Comparison of ENCODE assay signal across 19 mouse cellular contexts in genomic region chr2:93250611-93251010, GRCm38 (mm10).
DNase-seq lines count a peak whose midpoint lies in the region; ATAC-seq lines count a peak whose summit lies in the region.
"Had no signal": no experiment of that assay in that cellular context is flagged by ENCODE, and none has a peak within 500 bp of the region (broad histone marks: within the 10 kb centered on the region; RNA-seq: fewer than 3 reads in every experiment).

No protein-coding gene starts in this region.

- peaks cover 14% of the 10 kb centered on the region; the same call in 1 of the 2 replicates for H3K4me1 ChIP-seq in forebrain, embryonic 11.5 days (replicated peaks; ENCODE audit: control insufficient read depth, insufficient read depth, low read length)
- peaks cover 45% of the 10 kb centered on the region for H3K4me1 ChIP-seq in forebrain, embryonic 15.5 days
- H3K4me1 ChIP-seq in neural tube, embryonic 13.5 days (replicated peaks): peaks cover 84% of the 10 kb centered on the region
- peaks cover 67% of the 10 kb centered on the region for H3K4me1 ChIP-seq in neural tube, embryonic 15.5 days
- peaks cover 64% of the 10 kb centered on the region for H3K4me1 ChIP-seq in midbrain, embryonic 13.5 days (replicated peaks)

- no peak overlapping the region for H3K9ac ChIP-seq in forebrain, embryonic 11.5 days (ENCODE audit: low read length)
- H3K9ac ChIP-seq in forebrain, embryonic 15.5 days (replicated peaks): no peak overlapping the region
- H3K9ac ChIP-seq in neural tube, embryonic 13.5 days: no peak overlapping the region
- H3K9ac ChIP-seq in neural tube, embryonic 15.5 days (replicated peaks): no peak overlapping the region
- no peak overlapping the region for H3K9ac ChIP-seq in midbrain, embryonic 13.5 days (replicated peaks)
- H3K9ac ChIP-seq: hindbrain, embryonic 14.5 days had no signal

- 0 out of 2 replicates have a peak, but pooled peaks have one; percentile 22 for ATAC-seq in forebrain, embryonic 11.5 days (replicated peaks; ENCODE audit: low FRiP score)
- no peak for ATAC-seq in forebrain, embryonic 15.5 days (replicated peaks)
- no peak for ATAC-seq in neural tube, embryonic 13.5 days (ENCODE audit: low read depth)
- no peak for ATAC-seq in neural tube, embryonic 15.5 days (ENCODE audit: low FRiP score)
- ATAC-seq in midbrain, embryonic 13.5 days: peak; percentile 31
- ATAC-seq: intestine, embryonic 16.5 days had no signal

- no peak overlapping the region for H3K4me2 ChIP-seq in forebrain, embryonic 11.5 days (ENCODE audit: low read depth, low read length, severe bottlenecking)
- H3K4me2 ChIP-seq in forebrain, embryonic 15.5 days (replicated peaks): no peak overlapping the region
- no peak overlapping the region for H3K4me2 ChIP-seq in neural tube, embryonic 13.5 days
- H3K4me2 ChIP-seq in neural tube, embryonic 15.5 days: no peak overlapping the region
- no peak overlapping the region for H3K4me2 ChIP-seq in midbrain, embryonic 13.5 days (replicated peaks)
- H3K4me2 ChIP-seq: hindbrain, embryonic 14.5 days had no signal

- 64% methylated on average over 7 of the region's 7 CpGs for WGBS in forebrain, embryonic 11.5 days
- WGBS in forebrain, embryonic 15.5 days: 52% methylated on average over 7 of the region's 7 CpGs
- 71% methylated on average over 7 of the region's 7 CpGs for WGBS in neural tube, embryonic 13.5 days
- 74% methylated on average over 7 of the region's 7 CpGs for WGBS in neural tube, embryonic 15.5 days
- 39% methylated on average over 7 of the region's 7 CpGs for WGBS in midbrain, embryonic 13.5 days

- no peak overlapping the region for H3K27ac ChIP-seq in forebrain, embryonic 11.5 days (ENCODE audit: low read depth, low read length)
- H3K27ac ChIP-seq in forebrain, embryonic 15.5 days (replicated peaks): no peak overlapping the region
- peak overlapping the region; percentile 89; the same call in 1 of the 2 replicates for H3K27ac ChIP-seq in neural tube, embryonic 13.5 days (replicated peaks)
- no peak overlapping the region for H3K27ac ChIP-seq in neural tube, embryonic 15.5 days (replicated peaks)
- H3K27ac ChIP-seq in midbrain, embryonic 13.5 days: peak overlapping the region; percentile 69; the same call in 1 of the 2 replicates
- H3K27ac ChIP-seq: embryonic facial prominence, embryonic 10.5 days; gastrocnemius, adult 2 months; hindbrain, embryonic 14.5 days had no signal

- no peak for DNase-seq in forebrain, embryonic 11.5 days (ENCODE audit: low spot score)
- no peak for DNase-seq in gastrocnemius, postnatal 10 days
- DNase-seq in urinary bladder, postnatal 36 days (ENCODE audit: low spot score in 2 of 2): no peak
- no peak for DNase-seq in frontal cortex, postnatal 14 days (ENCODE audit: low spot score in 2 of 2)
- DNase-seq: adrenal gland, postnatal 10 days; cerebellum, adult 11-12 months; cerebellum, adult 9-10 months; cerebellum, postnatal 25 days; gastrocnemius, adult 2 months; gastrocnemius, postnatal 36 days; heart, adult 11 months; heart, postnatal 10 days had no signal

- no peaks in the 10 kb centered on the region for H3K9me3 ChIP-seq in forebrain, embryonic 11.5 days (ENCODE audit: control insufficient read depth, low read length)
- H3K9me3 ChIP-seq in forebrain, embryonic 15.5 days: no peaks in the 10 kb centered on the region
- H3K9me3 ChIP-seq in neural tube, embryonic 13.5 days: no peaks in the 10 kb centered on the region
- no peaks in the 10 kb centered on the region for H3K9me3 ChIP-seq in neural tube, embryonic 15.5 days (replicated peaks)
- 0 out of 2 replicates have a peak, but pooled peaks cover 3% of the 10 kb centered on the region for H3K9me3 ChIP-seq in midbrain, embryonic 13.5 days
- H3K9me3 ChIP-seq: embryonic facial prominence, embryonic 10.5 days had no signal

- no peak overlapping the region for H3K4me3 ChIP-seq in forebrain, embryonic 11.5 days (ENCODE audit: low read depth, low read length)
- no peak overlapping the region for H3K4me3 ChIP-seq in forebrain, embryonic 15.5 days
- H3K4me3 ChIP-seq in neural tube, embryonic 13.5 days: no peak overlapping the region
- no peak overlapping the region for H3K4me3 ChIP-seq in neural tube, embryonic 15.5 days (replicated peaks)
- no peak overlapping the region for H3K4me3 ChIP-seq in midbrain, embryonic 13.5 days (replicated peaks)
- H3K4me3 ChIP-seq: embryonic facial prominence, embryonic 10.5 days; gastrocnemius, adult 2 months had no signal

- no peaks in the 10 kb centered on the region for H3K36me3 ChIP-seq in forebrain, embryonic 11.5 days (ENCODE audit: control insufficient read depth, insufficient read depth, low read length)
- no peaks in the 10 kb centered on the region for H3K36me3 ChIP-seq in forebrain, embryonic 15.5 days
- H3K36me3 ChIP-seq in neural tube, embryonic 13.5 days: no peaks in the 10 kb centered on the region
- no peaks in the 10 kb centered on the region for H3K36me3 ChIP-seq in neural tube, embryonic 15.5 days
- H3K36me3 ChIP-seq in midbrain, embryonic 13.5 days: no peaks in the 10 kb centered on the region
- H3K36me3 ChIP-seq: embryonic facial prominence, embryonic 10.5 days had no signal

- no peaks in the 10 kb centered on the region for H3K27me3 ChIP-seq in forebrain, embryonic 11.5 days (ENCODE audit: control insufficient read depth, insufficient read depth, low read length)
- no peaks in the 10 kb centered on the region for H3K27me3 ChIP-seq in forebrain, embryonic 15.5 days
- H3K27me3 ChIP-seq in neural tube, embryonic 13.5 days: no peaks in the 10 kb centered on the region
- H3K27me3 ChIP-seq in neural tube, embryonic 15.5 days (replicated peaks): no peaks in the 10 kb centered on the region
- no peaks in the 10 kb centered on the region for H3K27me3 ChIP-seq in midbrain, embryonic 13.5 days

Comparison
In these comparisons a context has a peak if more than half of its experiments do, and no peak if none do; other contexts are left out.
1. ATAC-seq: peak in forebrain, embryonic 11.5 days (single experiment) and midbrain, embryonic 13.5 days (single experiment); none in forebrain, embryonic 15.5 days (single experiment), neural tube, embryonic 13.5 days (single experiment) and neural tube, embryonic 15.5 days (single experiment).
2. H3K27ac ChIP-seq: peak in neural tube, embryonic 13.5 days (single experiment) and midbrain, embryonic 13.5 days (single experiment); none in forebrain, embryonic 11.5 days (single experiment), forebrain, embryonic 15.5 days (single experiment) and neural tube, embryonic 15.5 days (single experiment).